Mouse (Mus musculus) G1E (cell line): Measurements from ENCODE around the gene Epb41l2.

ENCODE experiments used
- CTCF ChIP-seq: IDR thresholded peaks from 2 replicates; pipeline ENCODE4 v1.5.1; 2012; ENCODE audit warnings: low read depth, low read length, inconsistent platforms, mixed read lengths
- GATA1 ChIP-seq: IDR thresholded peaks from 2 replicates; pipeline ENCODE4 v1.6.1; 2012; ENCODE audit warnings: borderline replicate concordance, low read length, inconsistent platforms, mixed read lengths
- POLR2AphosphoS5 ChIP-seq: IDR thresholded peaks from 2 replicates; pipeline ENCODE4 v1.6.1; 2012; ENCODE audit warnings: low read depth, low read length, inconsistent platforms; ENCODE audit not compliant: insufficient replicate concordance
- TAL1 ChIP-seq: conservative IDR thresholded peaks from 2 replicates; pipeline ENCODE4 v1.6.1; 2012; ENCODE audit warnings: low read depth, low read length, inconsistent platforms, mixed read lengths

- TF ChIP-seq CTCF (no peak), GATA1 (no peak), POLR2AphosphoS5 (no peak), TAL1 (no peak)
These were observed 180.2 kb downstream of the Epb41l2 start for GRCm38 (mm10) chr10:25539771-25540168.
